Mouse (Mus musculus): Measurements from ENCODE around the gene 4933411K16Rik. TPM values are rescaled to one million over a fixed set of nuclear protein-coding genes. Genes with fewer than 3 reads are reported as not detected.
A peak's percentile ranks its signal among the peaks of the same experiment; 100 is the strongest.

4933411K16Rik gene
- polyA plus RNA-seq, 1 experiment: 0.51 TPM

- H3K4me3 ChIP-seq (ENCODE audit: insufficient read depth, low read length): no peak overlapping the region
- no peak overlapping the region for H3K27ac ChIP-seq (ENCODE audit: insufficient read depth, low read length)
- TF ChIP-seq POLR2A (IDR thresholded peaks at IDR 0.05; ENCODE audit: low read depth, low read length) (no peak), CTCF (IDR thresholded peaks at IDR 0.05; ENCODE audit: borderline replicate concordance, insufficient read depth, low read length) (no peak)
- no peaks in the 10 kb centered on the region for H3K4me1 ChIP-seq (ENCODE audit: control insufficient read depth, insufficient read depth, low read length)
These were observed 697 bp upstream of the 4933411K16Rik start for GRCm38 (mm10) chr19:42051351-42051750.

- TF ChIP-seq CTCF (IDR thresholded peaks at IDR 0.05; ENCODE audit: borderline replicate concordance, insufficient read depth, low read length) (no peak), POLR2A (IDR thresholded peaks at IDR 0.05; ENCODE audit: low read depth, low read length) (no peak)
- Histone ChIP-seq H3K4me3 (ENCODE audit: insufficient read depth, low read length) (no peak overlapping the region), H3K4me1 (ENCODE audit: control insufficient read depth, insufficient read depth, low read length) (no peaks in the 10 kb centered on the region), H3K27ac (ENCODE audit: insufficient read depth, low read length) (no peak overlapping the region)
These were observed 2.2 kb downstream of the 4933411K16Rik start for GRCm38 (mm10) chr19:42054255-42054654.

- H3K4me3 ChIP-seq (ENCODE audit: insufficient read depth, low read length): no peak overlapping the region
- H3K4me1 ChIP-seq (ENCODE audit: control insufficient read depth, insufficient read depth, low read length): no peaks in the 10 kb centered on the region
- H3K27ac ChIP-seq (ENCODE audit: insufficient read depth, low read length): no peak overlapping the region
- TF ChIP-seq POLR2A (IDR thresholded peaks at IDR 0.05; ENCODE audit: low read depth, low read length) (no peak), CTCF (IDR thresholded peaks at IDR 0.05; ENCODE audit: borderline replicate concordance, insufficient read depth, low read length) (no peak)
These were observed 3.8 kb downstream of the 4933411K16Rik start for GRCm38 (mm10) chr19:42055881-42056280.

- Histone ChIP-seq H3K4me3 (ENCODE audit: insufficient read depth, low read length) (no peak overlapping the region), H3K27ac (ENCODE audit: insufficient read depth, low read length) (no peak overlapping the region), H3K4me1 (ENCODE audit: control insufficient read depth, insufficient read depth, low read length) (no peaks in the 10 kb centered on the region)
- TF ChIP-seq CTCF (IDR thresholded peaks at IDR 0.05; ENCODE audit: borderline replicate concordance, insufficient read depth, low read length) (no peak), POLR2A (IDR thresholded peaks at IDR 0.05; ENCODE audit: low read depth, low read length) (no peak)
These were observed 4.8 kb downstream of the 4933411K16Rik start for GRCm38 (mm10) chr19:42056719-42057409.

- TF ChIP-seq POLR2A (IDR thresholded peaks at IDR 0.05; ENCODE audit: low read depth, low read length) (no peak), CTCF (IDR thresholded peaks at IDR 0.05; ENCODE audit: borderline replicate concordance, insufficient read depth, low read length) (no peak)
- H3K4me3 ChIP-seq (ENCODE audit: insufficient read depth, low read length): no peak overlapping the region
- H3K27ac ChIP-seq (ENCODE audit: insufficient read depth, low read length): no peak overlapping the region
- no peaks in the 10 kb centered on the region for H3K4me1 ChIP-seq (ENCODE audit: control insufficient read depth, insufficient read depth, low read length)
These were observed 6.4 kb downstream of the 4933411K16Rik start for GRCm38 (mm10) chr19:42058426-42058825.

- H3K4me1 ChIP-seq (ENCODE audit: control insufficient read depth, insufficient read depth, low read length): no peaks in the 10 kb centered on the region
- H3K4me3 ChIP-seq (ENCODE audit: insufficient read depth, low read length): no peak overlapping the region
- TF ChIP-seq CTCF (IDR thresholded peaks at IDR 0.05; ENCODE audit: borderline replicate concordance, insufficient read depth, low read length) (no peak), POLR2A (IDR thresholded peaks at IDR 0.05; ENCODE audit: low read depth, low read length) (no peak)
- no peak overlapping the region for H3K27ac ChIP-seq (ENCODE audit: insufficient read depth, low read length)
These were observed 9.4 kb downstream of the 4933411K16Rik start for GRCm38 (mm10) chr19:42061443-42061842.

- peaks cover 4% of the 10 kb centered on the region; the same call in 1 of the 2 replicates for H3K4me1 ChIP-seq (ENCODE audit: control insufficient read depth, insufficient read depth, low read length)
- no peak overlapping the region for H3K4me3 ChIP-seq (ENCODE audit: insufficient read depth, low read length)
- no peak for TF ChIP-seq POLR2A (IDR thresholded peaks at IDR 0.05; ENCODE audit: low read depth, low read length)
- no peak for TF ChIP-seq CTCF (IDR thresholded peaks at IDR 0.05; ENCODE audit: borderline replicate concordance, insufficient read depth, low read length)
- H3K27ac ChIP-seq (ENCODE audit: insufficient read depth, low read length): no peak overlapping the region
These were observed 16.6 kb downstream of the 4933411K16Rik start for GRCm38 (mm10) chr19:42068441-42069240.

- no peak overlapping the region for H3K4me3 ChIP-seq (ENCODE audit: insufficient read depth, low read length)
- peaks cover 4% of the 10 kb centered on the region; the same call in 1 of the 2 replicates for H3K4me1 ChIP-seq (ENCODE audit: control insufficient read depth, insufficient read depth, low read length)
- TF ChIP-seq POLR2A (IDR thresholded peaks at IDR 0.05; ENCODE audit: low read depth, low read length) (no peak), CTCF (IDR thresholded peaks at IDR 0.05; ENCODE audit: borderline replicate concordance, insufficient read depth, low read length) (0 out of 2 replicates have a peak, but pooled peaks have one; percentile 21)
- H3K27ac ChIP-seq (ENCODE audit: insufficient read depth, low read length): no peak overlapping the region
These were observed 17.1 kb downstream of the 4933411K16Rik start for GRCm38 (mm10) chr19:42069241-42069525.

GRCm38 (mm10) chr19:42071221-42071620, 19.2 kb downstream of the 4933411K16Rik start:
- Histone ChIP-seq H3K27ac (ENCODE audit: insufficient read depth, low read length) (no peak overlapping the region), H3K4me1 (ENCODE audit: control insufficient read depth, insufficient read depth, low read length) (peaks cover 4% of the 10 kb centered on the region; the same call in 1 of the 2 replicates), H3K4me3 (ENCODE audit: insufficient read depth, low read length) (no peak overlapping the region)
- TF ChIP-seq POLR2A (IDR thresholded peaks at IDR 0.05; ENCODE audit: low read depth, low read length) (no peak), CTCF (IDR thresholded peaks at IDR 0.05; ENCODE audit: borderline replicate concordance, insufficient read depth, low read length) (no peak)

Data from embryonic fibroblast, embryonic 13.5 days (primary cell).